Mouse (Mus musculus) C2C12 (cell line): Measurements from ENCODE around the gene Tmem145.

Experiments used
- CTCF ChIP-seq: IDR thresholded peaks from one replicate; pipeline ENCODE4 v1.5.1; 2011; ENCODE audit not compliant: control insufficient read depth, insufficient read depth, insufficient read length
- FOSL1 ChIP-seq: IDR thresholded peaks from one replicate; pipeline ENCODE4 v1.8.0; 2011; ENCODE audit warnings: mild to moderate bottlenecking, low read length; ENCODE audit not compliant: poor library complexity, insufficient read depth, severe bottlenecking
- MAX ChIP-seq: IDR thresholded peaks from one replicate; pipeline ENCODE4 v1.6.1; 2011; ENCODE audit warnings: mild to moderate bottlenecking, control low read depth
- MYOG ChIP-seq: IDR thresholded peaks from one replicate; pipeline ENCODE4 v1.6.1; 2011; ENCODE audit not compliant: control insufficient read depth, insufficient read length; ENCODE audit errors: extremely low read depth
- USF1 ChIP-seq: IDR thresholded peaks from one replicate; pipeline ENCODE4 v1.6.1; 2011; ENCODE audit warnings: low read depth, mild to moderate bottlenecking, control low read depth, moderate library complexity

- TF ChIP-seq CTCF (no peak), MAX (peak; percentile 27), USF1 (no peak), FOSL1 (no peak), MYOG (no peak)
Measured at GRCm38 (mm10) chr7:25267751-25268463, 38.0 kb upstream of the Tmem145 start.
